Mouse (Mus musculus): Measurements from ENCODE around the gene D430019H16Rik.

- TF ChIP-seq GATA1 (IDR thresholded peaks at IDR 0.05; ENCODE audit: low read length) = no peak
- TF ChIP-seq TAL1 (IDR thresholded peaks at IDR 0.05; ENCODE audit: low read length) = no peak
Measured at GRCm38 (mm10) chr12:105490227-105490626, 36.6 kb downstream of the D430019H16Rik start.

Measured in erythroblast, embryonic 14.5 days (primary cell).